19 mouse cellular contexts compared by ENCODE assay signal in genomic region chr19:47621478-47621877, GRCm38 (mm10).
"Had no signal": no experiment of that assay in that cellular context is flagged by ENCODE, and none has a peak within 500 bp of the region (broad histone marks: within the 10 kb centered on the region; RNA-seq: fewer than 3 reads in every experiment).

No protein-coding gene starts in this region.

- DNase-seq: kidney, adult 11 months; kidney, adult 8-10 months; kidney, postnatal 14 days; kidney, postnatal 4 days; layer of hippocampus, postnatal 36 days; liver, embryonic 13.5 days; lung, adult 2 months; lung, postnatal 36 days; retina, postnatal 1 day; right cerebral cortex, postnatal 25 days; spleen, adult 18-20 months; thymus, adult 18-20 months; thymus, postnatal 36 days had no signal

- H3K4me1 ChIP-seq: liver, embryonic 13.5 days had no signal

- ATAC-seq: midbrain, embryonic 15.5 days had no signal

- H3K9me3 ChIP-seq: liver, embryonic 13.5 days; midbrain, embryonic 12.5 days; midbrain, embryonic 15.5 days; neural tube, embryonic 13.5 days had no signal

- H3K27me3 ChIP-seq: liver, embryonic 13.5 days; midbrain, embryonic 12.5 days; midbrain, embryonic 15.5 days; neural tube, embryonic 13.5 days had no signal

- H3K4me3 ChIP-seq: layer of hippocampus, adult 2 months; left cerebral cortex, adult 2 months; liver, embryonic 13.5 days; midbrain, embryonic 12.5 days; midbrain, embryonic 15.5 days; myocyte; neural tube, embryonic 13.5 days had no signal

- H3K27ac ChIP-seq: layer of hippocampus, adult 2 months; left cerebral cortex, adult 2 months; liver, embryonic 13.5 days; midbrain, embryonic 12.5 days; midbrain, embryonic 15.5 days; neural tube, embryonic 13.5 days had no signal

- H3K9ac ChIP-seq: liver, embryonic 13.5 days; midbrain, embryonic 12.5 days; midbrain, embryonic 15.5 days; neural tube, embryonic 13.5 days had no signal

- H3K4me2 ChIP-seq: liver, embryonic 13.5 days; midbrain, embryonic 12.5 days; midbrain, embryonic 15.5 days; neural tube, embryonic 13.5 days had no signal
